Mouse (Mus musculus): ENCODE measurements around the gene Gm10428. TPM values are rescaled to one million over a fixed set of nuclear protein-coding genes. Genes with fewer than 3 reads are reported as not detected.

Gm10428 gene
- total RNA-seq, 4 experiments from 2014 or later, result not detected

GRCm38 (mm10) chr11:62788935-62789616 is 36.2 kb downstream of the Gm10428 start, which contains the start of gene Zfp286:
TSS of gene Zfp286 (minus strand) at chr11:62789462.
- DNase-seq (ENCODE audit: low spot score in 2 of 2), result peak; percentile 67 to 76

DNA sequence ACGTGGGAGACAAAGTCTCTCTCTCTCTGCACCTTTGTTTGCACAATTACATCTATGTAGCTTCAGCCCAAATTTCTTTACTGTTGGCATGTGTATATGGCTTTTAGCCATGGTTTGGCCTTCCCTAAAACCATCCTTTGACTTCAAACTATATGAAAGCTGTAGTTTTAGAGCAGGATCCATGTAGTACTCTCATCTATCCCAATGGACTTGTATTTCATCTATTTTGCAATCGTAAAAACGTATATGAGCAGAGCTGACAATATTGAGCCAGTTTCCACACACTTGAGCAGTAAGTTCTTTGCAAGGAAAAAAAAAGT is 36.7 kb downstream of the Gm10428 start:
- no peak for DNase-seq (ENCODE audit: low spot score in 2 of 2)

Other genes starting within 250 kb of the Gm10428 start
- gene Cenpv, start 213.8 kb upstream of the Gm10428 start, total RNA-seq (2022), result 10 to 100 TPM; 14.0 to 21.6 (median 17.8) TPM
- gene Ubb, start 201.9 kb upstream of the Gm10428 start, total RNA-seq (2022), result 100 to 1,000 TPM; 864 to 966 (median 933) TPM
- 1 to 10 TPM in 2 of 4 experiments, under 1 TPM in 2; 0.46 to 1.3 (median 0.95) TPM for gene Trpv2, start 178.6 kb upstream of the Gm10428 start, total RNA-seq (2022)
- 1 to 10 TPM; 2.7 to 4.6 (median 3.0) TPM for gene Lrrc75a, start 104.6 kb upstream of the Gm10428 start, total RNA-seq (2022)
- 1 to 10 TPM; 5.3 to 7.2 (median 6.5) TPM for gene Mmgt2, start 104.4 kb upstream of the Gm10428 start, total RNA-seq (2022)
- gene Zfp287, start 21.2 kb upstream of the Gm10428 start, total RNA-seq (2022), result 1 to 10 TPM in 1 of 4 experiments, under 1 TPM in 3; 0.48 to 1.4 (median 0.73) TPM
- 1 to 10 TPM; 1.4 to 1.7 (median 1.6) TPM for gene Zfp286, start 36.4 kb downstream of the Gm10428 start, total RNA-seq (2022)
- gene Trim16, start 67.1 kb downstream of the Gm10428 start, total RNA-seq (2022), result 10 to 100 TPM; 35.0 to 46.2 (median 37.3) TPM
- gene Fbxw10, start 94.0 kb downstream of the Gm10428 start, total RNA-seq (2022), result under 1 TPM in 3 of 4 experiments, not detected in 1; 0.11 to 0.65 (median 0.19) TPM
- 1 to 10 TPM; 3.5 to 6.2 (median 5.3) TPM for gene Tvp23b, start 126.4 kb downstream of the Gm10428 start, total RNA-seq (2022)
- gene Cdrt4, start 198.1 kb downstream of the Gm10428 start, total RNA-seq (2022), result not detected